Mouse (Mus musculus): ENCODE measurements around the gene Map4k5. TPM values are rescaled to one million over a fixed set of nuclear protein-coding genes. Genes with fewer than 3 reads are reported as not detected.
A peak's percentile ranks its signal among the peaks of the same experiment; 100 is the strongest.

Map4k5 gene
- 10 to 100 TPM; 25.4 to 33.2 TPM for total RNA-seq (2021)
- long read RNA-seq, experiment 1, partial matches to known transcripts, result 4 of 47 reads
- long read RNA-seq, experiment 1, other reads (novel, unspliced or antisense), result 43 of 47 reads
- long read RNA-seq, experiment 2, partial matches to known transcripts, result 8 of 44 reads
- long read RNA-seq, experiment 2, other reads (novel, unspliced or antisense), result 36 of 44 reads

DNA sequence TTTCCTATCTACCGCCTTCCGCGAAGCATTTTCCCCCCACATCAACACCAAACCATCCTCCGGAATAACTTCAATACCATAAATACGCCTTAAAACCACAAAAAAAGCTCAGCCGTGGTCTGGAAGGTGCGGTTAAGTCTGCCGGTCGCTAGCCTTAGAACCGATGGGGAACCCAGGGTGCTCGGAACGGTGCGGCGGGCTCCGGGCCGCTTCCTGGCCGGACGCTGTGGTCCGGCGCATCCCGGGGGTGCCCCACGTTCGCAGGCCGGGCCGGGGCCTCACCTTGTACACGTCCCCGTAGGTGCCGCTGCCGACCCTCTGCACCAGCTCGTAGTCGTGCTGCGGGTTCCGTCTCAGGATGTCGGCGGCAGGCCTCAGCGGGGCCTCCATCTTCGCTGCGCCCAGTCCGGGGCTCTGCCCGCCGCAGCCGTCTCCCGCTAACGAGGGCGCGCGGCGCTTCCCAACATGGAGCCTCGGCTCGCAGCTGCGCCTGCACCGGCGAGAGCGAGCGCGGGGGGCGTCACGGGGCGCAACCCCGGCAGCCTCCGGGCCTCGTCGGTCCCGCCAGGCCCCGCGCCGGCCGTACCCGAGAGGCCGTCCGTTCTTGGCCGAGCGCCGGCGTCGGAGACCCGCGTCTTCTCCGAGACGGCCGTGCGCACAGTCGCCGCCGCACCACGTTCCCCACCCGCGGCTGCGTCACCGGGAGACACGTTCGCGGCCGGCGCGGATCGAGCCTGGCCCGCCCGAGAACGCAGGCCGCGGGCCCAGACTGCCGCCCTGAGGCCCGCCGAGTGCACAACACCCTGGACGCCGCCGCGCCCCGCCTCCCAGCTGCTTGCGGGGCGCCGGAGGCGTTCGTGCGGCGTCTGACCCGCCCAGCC is at the start of gene Map4k5, which contains the start of gene Atl1:
TSS of gene Map4k5 (minus strand) at position 830 of the 881 bp plus-strand sequence.
TSS of gene Atl1 (plus strand) at position 244 of the 881 bp plus-strand sequence.
- DNase-seq, result peak; percentile 91

DNA sequence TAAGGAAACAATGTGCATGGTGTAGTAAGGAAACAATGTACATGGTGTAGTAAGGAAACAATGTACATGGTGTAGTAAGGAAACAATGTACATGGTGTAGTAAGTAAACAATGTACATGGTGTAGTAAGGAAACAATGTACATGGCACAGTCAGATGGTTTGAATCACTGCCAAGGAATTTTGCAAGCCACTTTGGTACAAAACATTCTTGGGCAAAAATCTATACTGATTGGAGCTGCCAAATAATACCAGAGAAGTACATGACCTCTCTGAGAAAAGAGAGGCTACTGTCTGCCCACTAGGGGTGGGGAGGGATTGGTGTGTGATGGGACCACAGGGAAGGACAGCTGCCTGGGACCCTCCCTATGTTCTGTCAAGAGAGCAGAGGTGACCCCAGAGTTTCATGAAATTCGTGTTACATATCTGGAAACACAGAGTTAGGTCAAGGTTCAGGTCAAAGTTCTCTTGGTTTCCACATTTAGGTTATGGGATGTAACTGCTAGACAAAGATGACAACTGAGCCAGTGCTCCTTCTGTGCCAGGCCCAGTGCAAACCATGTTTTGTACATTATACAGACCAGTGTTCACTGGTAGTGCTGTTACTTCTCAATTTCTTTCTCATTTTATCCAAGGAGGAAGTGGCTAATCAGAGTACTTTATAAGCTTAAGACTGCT is 48.8 kb upstream of the Map4k5 start:
- DNase-seq, result no peak

DNA sequence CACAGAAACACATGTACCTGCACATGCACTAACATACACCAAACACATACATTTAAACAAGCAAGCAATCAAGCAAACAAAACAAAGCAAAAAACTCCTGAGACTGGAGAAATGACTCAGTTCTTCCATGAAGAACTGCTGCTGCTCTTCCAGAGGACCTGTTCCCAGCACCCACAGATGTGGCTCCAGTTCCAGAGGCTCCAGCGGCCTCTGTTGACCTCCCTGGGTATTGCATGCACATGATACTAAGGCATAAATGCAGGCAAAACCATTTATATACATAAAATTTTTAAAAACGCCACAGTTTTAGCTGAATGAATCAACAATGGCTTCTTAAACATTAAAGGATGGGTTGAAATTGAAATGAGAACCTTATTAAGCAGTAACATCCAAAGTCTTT is 46.3 kb upstream of the Map4k5 start:
- DNase-seq, result no peak

GRCm38 (mm10) chr12:69937731-69938130 is 44.7 kb upstream of the Map4k5 start:
- DNase-seq, result no peak

GRCm38 (mm10) chr12:69926716-69927115 is 33.7 kb upstream of the Map4k5 start:
- no peak for DNase-seq

DNA sequence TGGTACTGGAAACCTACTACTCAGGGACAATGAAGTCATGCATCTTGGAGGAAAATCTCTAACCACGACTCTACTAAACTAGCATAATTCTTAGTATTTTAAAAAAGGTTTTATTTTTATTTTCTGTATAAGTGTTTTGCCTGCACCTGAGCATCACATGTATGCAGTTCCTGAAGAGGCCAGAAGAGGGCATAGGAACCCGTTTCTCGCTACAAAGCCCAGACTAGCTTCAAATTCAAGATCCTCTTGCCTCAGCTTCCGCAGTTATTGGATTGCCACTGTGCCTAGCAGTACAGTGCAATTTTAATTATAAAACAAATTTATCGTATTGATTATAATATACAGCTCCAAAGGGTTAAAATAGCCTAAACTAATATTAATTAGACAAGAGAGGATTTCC is 31.0 kb upstream of the Map4k5 start:
- DNase-seq, result peak; percentile 19

DNA sequence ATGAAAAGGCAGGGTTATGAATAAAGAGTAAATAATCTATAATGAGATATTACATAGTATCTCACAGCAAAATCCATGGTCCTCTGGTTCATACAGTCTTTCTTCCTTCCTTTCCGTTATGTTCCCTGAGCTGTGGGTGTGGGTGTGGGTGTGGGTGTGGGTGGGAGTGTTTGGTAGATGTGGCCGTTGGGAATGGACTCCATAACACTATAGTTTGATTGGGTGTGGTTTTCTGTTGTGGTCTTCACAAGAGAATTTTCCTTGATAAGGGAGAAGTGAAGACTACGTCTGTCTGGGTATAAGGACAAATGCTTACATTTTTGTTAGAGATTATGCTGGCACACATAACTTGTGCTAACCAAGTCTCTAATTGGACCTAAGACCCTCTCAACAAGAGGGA is 30.6 kb upstream of the Map4k5 start:
- no peak for DNase-seq

DNA sequence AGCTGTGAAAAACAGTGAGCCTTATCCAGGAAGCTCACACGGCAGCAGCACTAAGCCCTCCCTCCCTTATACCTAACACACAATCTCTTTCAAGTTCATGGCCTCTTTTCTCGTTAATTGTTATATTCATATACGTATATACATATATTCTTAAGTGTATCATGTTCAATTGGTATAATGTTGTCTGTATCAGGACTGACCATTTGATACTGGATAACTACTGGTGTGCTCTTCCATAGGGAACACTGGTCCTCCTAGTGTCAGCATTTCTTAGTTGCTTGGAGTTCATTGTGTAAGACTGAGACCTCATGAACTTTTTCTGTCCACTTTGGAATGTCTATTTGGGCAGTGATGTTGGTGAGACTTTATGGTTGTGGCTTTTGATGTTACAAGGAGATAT is 30.1 kb upstream of the Map4k5 start:
- DNase-seq, result no peak

- no peak for DNase-seq
Observed at GRCm38 (mm10) chr12:69922099-69922498, 29.1 kb upstream of the Map4k5 start.

DNA sequence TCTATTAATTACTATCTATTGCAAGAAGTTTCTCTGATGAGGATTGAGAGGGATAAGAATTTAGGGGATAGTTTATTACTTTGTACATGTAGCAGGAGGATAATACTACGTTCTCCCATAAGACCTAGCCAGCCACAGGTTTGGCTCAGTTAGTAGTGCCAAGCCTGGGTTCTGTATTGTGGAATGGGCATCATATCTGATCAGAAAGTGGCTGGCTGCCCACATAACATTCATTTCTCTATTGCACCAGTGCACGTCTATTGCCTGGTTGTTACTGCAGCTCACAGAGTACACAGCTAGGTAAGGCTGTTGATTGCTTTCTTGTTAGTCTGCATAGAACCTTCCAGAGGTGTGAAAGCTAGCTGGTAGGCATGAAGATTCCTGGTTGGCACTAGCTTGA is 24.9 kb upstream of the Map4k5 start:
- DNase-seq, result no peak

DNA sequence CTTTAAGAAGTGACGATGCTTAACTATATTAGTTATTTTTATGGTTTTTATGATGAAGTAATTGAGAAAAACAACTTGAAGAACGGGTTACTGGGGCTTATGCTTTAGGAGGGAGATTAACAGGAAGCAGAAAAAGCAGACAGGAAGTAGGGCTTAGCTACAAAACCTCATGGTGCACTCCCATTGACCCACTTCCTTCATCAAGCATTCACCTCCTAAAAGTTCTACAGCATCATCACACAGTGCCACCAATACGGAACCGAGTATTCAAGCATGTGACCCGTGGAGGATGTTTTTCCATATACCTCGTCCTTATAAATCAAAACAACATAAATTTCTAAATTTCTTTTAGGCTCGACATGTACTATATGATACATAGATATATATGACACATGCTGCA is 19.7 kb upstream of the Map4k5 start:
- DNase-seq, result no peak

GRCm38 (mm10) chr12:69911906-69912305 is 18.9 kb upstream of the Map4k5 start:
- no peak for DNase-seq

GRCm38 (mm10) chr12:69908511-69908900 is 15.5 kb upstream of the Map4k5 start:
- no peak for DNase-seq

DNA sequence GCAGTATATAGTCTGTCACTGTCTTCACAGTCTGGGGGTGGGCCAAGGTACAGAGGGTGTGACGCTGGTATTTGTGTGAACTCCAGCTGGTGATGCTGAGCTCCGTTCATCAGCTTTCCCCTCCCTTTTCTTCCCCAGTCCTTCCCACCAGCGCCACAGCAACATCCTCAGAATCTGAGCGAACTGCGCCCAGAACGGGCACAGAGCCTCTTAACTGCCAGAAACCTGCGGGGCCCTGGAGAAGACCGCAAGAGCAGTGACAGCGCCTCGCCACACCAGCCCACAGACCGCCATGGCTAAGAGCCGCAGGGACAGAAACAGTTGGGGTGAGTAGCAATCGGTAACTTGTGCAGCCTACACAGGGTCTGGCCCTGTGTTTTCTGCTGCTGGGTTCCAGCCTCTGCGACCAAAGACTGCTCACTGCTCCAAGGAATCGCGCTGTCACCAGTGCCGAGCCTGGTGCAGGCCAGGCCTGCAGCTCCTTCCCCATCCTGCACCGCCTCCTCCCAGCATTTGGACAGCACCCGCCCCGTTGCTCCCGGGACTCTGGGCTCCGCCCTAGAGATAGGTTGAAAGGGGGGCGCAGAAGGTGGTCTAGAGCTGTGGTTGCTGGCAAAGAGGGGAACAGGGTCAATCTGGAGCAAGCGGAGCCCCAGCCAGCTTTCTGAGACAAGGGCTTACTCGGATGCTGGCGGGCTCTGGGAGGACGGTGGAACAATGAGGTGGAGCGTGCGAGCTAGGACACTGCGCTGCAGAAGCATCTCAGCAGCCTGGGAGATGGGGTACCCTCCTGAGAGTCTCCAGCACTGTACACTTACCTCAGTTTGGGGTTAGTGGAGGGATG is 14.9 kb upstream of the Map4k5 start:
- DNase-seq, result peak; percentile 13

DNA sequence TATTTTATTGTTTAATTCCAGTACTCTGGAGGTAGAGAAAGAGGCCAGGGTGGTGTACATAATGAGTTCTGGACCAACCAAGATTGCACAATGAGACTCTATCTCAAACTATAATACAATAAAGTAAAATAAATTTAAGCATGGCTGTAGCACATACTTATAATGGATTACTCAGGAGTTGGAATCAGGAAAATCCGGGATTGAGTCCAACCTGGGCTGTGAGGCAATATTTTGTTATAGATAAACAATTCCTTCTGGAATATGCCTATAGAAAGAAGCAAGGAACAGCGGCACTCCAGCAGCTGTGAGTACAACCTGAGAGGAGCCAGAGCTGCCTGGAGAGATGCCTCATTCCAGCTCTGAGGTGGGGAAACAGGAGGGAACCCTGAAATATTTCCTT is 12.0 kb upstream of the Map4k5 start:
- no peak for DNase-seq

DNA sequence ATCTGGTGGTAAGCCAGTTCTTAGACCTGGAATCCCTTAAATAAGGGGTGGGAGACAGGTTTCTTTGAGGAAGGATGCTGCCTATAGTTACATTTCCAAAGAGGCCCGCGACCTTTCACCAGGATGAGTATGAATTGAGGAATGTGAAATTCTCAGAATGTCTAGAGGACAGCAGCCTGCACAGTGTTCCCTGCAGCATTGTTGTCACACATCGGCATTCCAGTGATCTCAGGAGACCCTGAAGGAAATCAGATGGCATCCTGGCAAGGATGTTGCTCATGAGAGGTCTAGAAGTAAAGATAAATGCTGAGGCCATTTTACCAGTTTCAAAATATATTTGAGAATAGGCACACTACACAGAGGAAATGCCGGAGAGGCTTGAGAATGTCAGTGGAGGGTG is 5.1 kb upstream of the Map4k5 start:
- DNase-seq, result no peak

DNA sequence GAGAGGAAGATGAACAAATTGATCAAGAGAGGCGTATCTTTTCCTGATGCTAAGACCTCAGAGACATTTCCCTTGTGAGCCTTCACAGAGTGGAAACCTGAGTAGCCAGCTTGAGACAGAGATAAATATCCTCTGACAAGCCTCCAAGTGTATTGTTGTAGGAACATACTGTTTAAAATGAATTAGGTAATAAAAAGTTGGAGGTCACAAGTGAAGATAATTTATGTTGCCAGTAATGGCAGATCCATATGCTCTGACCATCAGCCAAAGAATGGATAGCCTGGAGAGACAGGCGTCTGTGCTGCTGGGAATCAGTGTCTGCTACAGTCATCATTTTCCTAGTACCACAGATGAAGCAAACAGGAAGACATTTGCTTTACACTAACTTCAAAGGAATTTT is 2.0 kb upstream of the Map4k5 start:
- no peak for DNase-seq

DNA sequence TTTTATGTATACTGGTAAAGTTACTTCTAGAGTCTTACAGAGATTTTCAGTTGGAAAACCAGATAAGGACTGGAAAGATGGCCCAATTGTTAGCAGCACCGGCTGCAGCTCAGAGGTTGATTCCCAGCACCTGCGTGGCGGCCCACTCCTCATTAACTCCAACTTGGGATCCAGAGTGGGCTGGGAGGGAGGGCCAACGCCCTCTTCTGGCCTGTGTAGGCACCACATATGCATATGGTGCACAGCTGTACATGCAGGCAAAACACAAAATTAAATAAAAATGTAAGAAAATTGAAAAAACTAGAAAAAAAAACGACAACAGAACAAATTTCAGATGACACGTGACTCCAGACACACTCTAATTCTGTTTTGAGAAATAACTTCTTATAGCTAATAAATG is 927 bp upstream of the Map4k5 start:
- no peak for DNase-seq

DNA sequence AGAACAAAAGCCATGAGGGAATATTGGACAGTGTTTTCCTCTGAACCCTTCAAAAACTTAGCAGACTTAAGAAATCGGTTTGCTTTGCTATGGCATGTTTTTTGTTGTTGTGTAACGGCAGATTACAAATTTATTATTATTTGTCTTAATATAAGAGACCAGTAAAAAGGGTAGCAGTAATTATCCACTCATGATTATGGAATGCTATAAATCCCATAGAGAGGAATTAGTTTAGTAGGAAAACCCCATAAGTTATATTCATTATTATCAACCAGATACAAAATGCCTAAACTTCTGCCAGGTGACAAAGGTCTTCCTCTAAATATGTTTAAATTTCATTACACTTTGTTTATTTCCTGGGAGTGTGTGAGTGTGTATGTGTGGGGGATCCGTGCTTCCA is 1.3 kb downstream of the Map4k5 start:
- DNase-seq, result no peak

DNA sequence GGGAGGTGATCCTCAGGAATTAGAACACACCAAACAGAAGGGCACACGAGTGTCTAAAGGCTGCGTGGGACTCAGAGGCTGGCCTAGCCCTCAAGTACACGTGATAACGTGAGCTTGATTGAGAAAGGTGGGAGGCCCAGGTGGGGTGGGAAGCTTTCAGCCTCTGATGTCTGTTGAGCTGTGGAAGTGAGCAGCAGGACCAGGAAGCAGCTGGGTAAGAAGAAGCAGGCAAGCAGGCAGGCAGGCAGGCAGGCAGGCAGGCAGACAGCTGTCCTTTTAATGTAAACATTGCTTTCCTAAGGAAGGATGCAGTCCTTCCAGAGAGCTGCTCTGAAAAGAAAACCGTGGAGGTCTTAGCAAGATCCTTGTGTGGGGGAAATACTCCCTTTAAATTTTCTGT is 2.5 kb downstream of the Map4k5 start:
- no peak for DNase-seq

DNA sequence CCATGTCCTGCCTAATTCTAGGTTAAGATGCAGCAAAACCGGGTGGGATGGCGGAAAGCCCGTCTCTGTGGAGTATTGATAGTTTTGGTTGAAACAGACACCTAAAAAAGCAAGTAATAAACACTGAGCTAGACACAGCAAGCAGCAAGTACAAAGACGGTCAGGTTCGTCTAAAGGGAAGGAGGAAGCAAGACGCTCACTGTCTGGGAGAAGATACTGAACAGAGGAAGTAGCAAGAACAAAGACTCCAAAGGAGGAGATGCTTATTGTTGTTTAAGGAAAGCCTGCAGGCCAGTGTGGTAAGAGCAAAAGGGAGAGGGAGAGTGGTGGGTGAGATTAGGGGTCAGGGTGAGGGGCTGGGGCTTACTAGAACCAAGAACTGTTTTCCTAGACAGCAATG is 2.9 kb downstream of the Map4k5 start:
- no peak for DNase-seq

DNA sequence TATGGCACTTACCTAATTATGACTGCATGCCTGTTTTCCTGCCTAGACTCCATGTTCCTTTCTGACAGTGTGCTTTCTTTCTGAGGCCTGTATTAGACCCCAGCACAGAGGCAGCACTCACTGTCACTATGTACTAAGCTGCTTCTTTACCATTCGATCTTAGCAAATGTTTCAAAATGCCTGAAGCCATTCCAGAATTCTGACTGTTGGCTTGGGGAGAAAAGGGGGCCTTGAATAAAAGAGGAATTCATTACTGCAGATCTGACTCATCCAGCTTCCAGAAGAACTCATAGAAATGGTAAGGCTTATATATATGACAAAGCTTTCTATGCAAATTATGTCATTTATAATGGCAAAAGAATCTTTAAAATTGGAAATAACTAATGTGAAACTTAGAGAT is 4.7 kb downstream of the Map4k5 start:
- DNase-seq, result no peak

Data from gastrocnemius, postnatal 10 days (tissue).